In the genomic region with DNA sequence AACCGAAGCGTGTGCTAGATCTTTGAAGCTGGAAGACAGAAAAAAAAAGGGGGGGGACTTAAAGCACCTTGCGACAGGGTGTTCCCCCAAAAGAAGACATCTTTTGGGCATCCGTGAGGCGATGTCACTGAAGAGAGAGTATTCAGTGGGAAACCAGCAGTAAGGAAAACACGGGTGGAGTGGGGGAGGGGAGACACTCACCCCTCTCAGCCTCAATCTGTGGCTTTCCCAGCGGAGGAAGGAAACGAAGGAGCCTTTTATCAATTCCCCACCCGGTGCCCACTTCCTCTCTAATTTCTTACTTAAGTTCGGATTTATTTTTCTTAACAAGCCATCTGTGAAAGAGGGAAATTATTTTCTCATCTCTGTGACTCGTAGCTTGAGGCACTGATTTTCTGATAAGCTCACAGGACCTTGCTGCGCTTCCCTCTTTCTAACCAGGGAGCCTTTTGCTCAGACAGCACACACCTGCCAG, we compare ENCODE assay signal across 9 mouse cellular contexts. TPM values are rescaled to one million over a fixed set of nuclear protein-coding genes. Genes with fewer than 3 reads are reported as not detected.
DNase-seq lines count a peak whose midpoint lies in the region; ATAC-seq lines count a peak whose summit lies in the region.
"Had no signal": no experiment of that assay in that cellular context is flagged by ENCODE, and none has a peak within 500 bp of the region (broad histone marks: within the 10 kb centered on the region; RNA-seq: fewer than 3 reads in every experiment).

No protein-coding gene starts in this region.

- peak overlapping the region; percentile 52; the same call in 1 of the 2 replicates for H3K4me3 ChIP-seq in heart, embryonic 15.5 days
- H3K4me3 ChIP-seq in brown adipose tissue, adult 24 weeks (ENCODE audit: insufficient read depth, low read depth, low read length) = peak overlapping the region; percentile 15; the same call in 1 of the 2 replicates
- peak overlapping the region; percentile 67 for H3K4me3 ChIP-seq in midbrain, embryonic 13.5 days (replicated peaks)

- DNase-seq in heart, adult 11 months = no peak
- no peak for DNase-seq in adipocyte (ENCODE audit: low spot score)
- no peak for DNase-seq in adrenal gland, postnatal 36 days
- no peak for DNase-seq in frontal cortex, postnatal 25 days (ENCODE audit: low spot score in 2 of 2)

- ATAC-seq in heart, embryonic 15.5 days (replicated peaks; ENCODE audit: insufficient number of reproducible peaks, insufficient read depth, low FRiP score, low read depth) = no peak
- peak; percentile 17 to 40; a peak in 1 of 4 replicates for ATAC-seq in hematopoietic stem cell, adult 5-6 weeks (replicated peaks in 1 of 2; ENCODE audit: insufficient read depth in 1 of 2, low FRiP score in 2 of 2, low TSS enrichment in 1 of 2, low read depth in 1 of 2, poor library complexity in 2 of 2, severe bottlenecking in 2 of 2)
- no peak for ATAC-seq in midbrain, embryonic 13.5 days

- no peaks in the 10 kb centered on the region for H3K36me3 ChIP-seq in heart, embryonic 15.5 days
- no peaks in the 10 kb centered on the region for H3K36me3 ChIP-seq in midbrain, embryonic 13.5 days
- H3K36me3 ChIP-seq: G1E had no signal

- H3K27me3 ChIP-seq in heart, embryonic 15.5 days = peaks cover 62% of the 10 kb centered on the region
- H3K27me3 ChIP-seq in midbrain, embryonic 13.5 days = peaks cover 44% of the 10 kb centered on the region

- H3K4me2 ChIP-seq in heart, embryonic 15.5 days = peak overlapping the region; percentile 88
- H3K4me2 ChIP-seq in midbrain, embryonic 13.5 days (replicated peaks) = peak overlapping the region; percentile 99

- WGBS in heart, embryonic 15.5 days = 20% methylated on average over 12 of the region's 12 CpGs
- 17% methylated on average over 12 of the region's 12 CpGs for WGBS in midbrain, embryonic 13.5 days

- H3K4me1 ChIP-seq in heart, embryonic 15.5 days (replicated peaks) = peaks cover 15% of the 10 kb centered on the region
- peaks cover 2% of the 10 kb centered on the region; the same call in 1 of the 2 replicates for H3K4me1 ChIP-seq in brown adipose tissue, adult 24 weeks (ENCODE audit: control insufficient read depth, insufficient read depth, insufficient read length, low read length)
- H3K4me1 ChIP-seq in midbrain, embryonic 13.5 days (replicated peaks) = peaks cover 30% of the 10 kb centered on the region

- H3K9me3 ChIP-seq in heart, embryonic 15.5 days (replicated peaks) = no peaks in the 10 kb centered on the region
- H3K9me3 ChIP-seq in midbrain, embryonic 13.5 days = no peaks in the 10 kb centered on the region; the same call in 1 of the 2 replicates

- H3K9ac ChIP-seq in heart, embryonic 15.5 days = no peak overlapping the region
- H3K9ac ChIP-seq in midbrain, embryonic 13.5 days (replicated peaks) = peak overlapping the region; percentile 79

- H3K27ac ChIP-seq in heart, embryonic 15.5 days = no peak overlapping the region
- no peak overlapping the region for H3K27ac ChIP-seq in brown adipose tissue, adult 24 weeks (replicated peaks; ENCODE audit: low read depth, low read length)
- peak overlapping the region; percentile 74 for H3K27ac ChIP-seq in midbrain, embryonic 13.5 days

RNA-seq across cellular contexts. Expression of a gene that starts 0.9 kb away (rescaled TPM):
- polyA plus RNA-seq in heart, embryonic 15.5 days (2015; fragmentation: Nextera tagmentation; extraction: Ambion mirVana) = 0.88 and 2.0 TPM in 2 replicates
- not detected in 2 replicates for polyA plus RNA-seq in brown adipose tissue, adult 24 weeks (2012; ENCODE audit: insufficient read depth, insufficient read length, missing spikeins)
- not detected in 2 replicates for total RNA-seq in hematopoietic stem cell, adult 5-6 weeks (2017)
- 3.1 and 4.5 TPM in 2 replicates for polyA plus RNA-seq in midbrain, embryonic 13.5 days (2015; fragmentation: Nextera tagmentation; extraction: Ambion mirVana)
- not detected for total RNA-seq in adrenal gland, postnatal 36 days (2021)
- polyA plus RNA-seq: G1E had no signal

Comparison
In these comparisons a context has a peak if more than half of its experiments do, and no peak if none do; other contexts are left out.
1. ATAC-seq: peak in hematopoietic stem cell, adult 5-6 weeks (2 of 2); none in heart, embryonic 15.5 days (single experiment) and midbrain, embryonic 13.5 days (single experiment).
2. H3K4me3 ChIP-seq: peak in every context shown above with its lines; median percentile 67 in midbrain, embryonic 13.5 days; 52 in heart, embryonic 15.5 days; 15 in brown adipose tissue, adult 24 weeks.